Mouse (Mus musculus) megakaryocyte-erythroid progenitor cell, adult 5-6 weeks (primary cell): ENCODE data around the gene Raet1e. TPM values are rescaled to one million over a fixed set of nuclear protein-coding genes. Genes with fewer than 3 reads are reported as not detected.
"Not testable (repeated sequence)": the region's sequence is repeated elsewhere in the genome, so short reads cannot be mapped to it uniquely, and the experiment has no call there.

Experiments
- ATAC-seq: replicated peaks from 2 replicates; pipeline ENCODE4 v1.8.0; 2016; ENCODE audit warnings: mild to moderate bottlenecking, inconsistent platforms; ENCODE audit not compliant: severe bottlenecking, poor library complexity, low FRiP score, low TSS enrichment
- total RNA-seq, 2 experiments: library from RNA; stranded (forward) in 1 of 2; stranded (reverse) in 1 of 2; fragments of 200-1000, 215-1000 nt in 1 of 2; fragments of >200 nt in 1 of 2; fragmentation: Nextera tagmentation in 1 of 2; gene quantifications; 2 replicates each; pipeline ENCODE4 v1.2.3; 2014 to 2017

Gene Raet1e
- total RNA-seq, 2 experiments from 2014 or later: not detected

DNA sequence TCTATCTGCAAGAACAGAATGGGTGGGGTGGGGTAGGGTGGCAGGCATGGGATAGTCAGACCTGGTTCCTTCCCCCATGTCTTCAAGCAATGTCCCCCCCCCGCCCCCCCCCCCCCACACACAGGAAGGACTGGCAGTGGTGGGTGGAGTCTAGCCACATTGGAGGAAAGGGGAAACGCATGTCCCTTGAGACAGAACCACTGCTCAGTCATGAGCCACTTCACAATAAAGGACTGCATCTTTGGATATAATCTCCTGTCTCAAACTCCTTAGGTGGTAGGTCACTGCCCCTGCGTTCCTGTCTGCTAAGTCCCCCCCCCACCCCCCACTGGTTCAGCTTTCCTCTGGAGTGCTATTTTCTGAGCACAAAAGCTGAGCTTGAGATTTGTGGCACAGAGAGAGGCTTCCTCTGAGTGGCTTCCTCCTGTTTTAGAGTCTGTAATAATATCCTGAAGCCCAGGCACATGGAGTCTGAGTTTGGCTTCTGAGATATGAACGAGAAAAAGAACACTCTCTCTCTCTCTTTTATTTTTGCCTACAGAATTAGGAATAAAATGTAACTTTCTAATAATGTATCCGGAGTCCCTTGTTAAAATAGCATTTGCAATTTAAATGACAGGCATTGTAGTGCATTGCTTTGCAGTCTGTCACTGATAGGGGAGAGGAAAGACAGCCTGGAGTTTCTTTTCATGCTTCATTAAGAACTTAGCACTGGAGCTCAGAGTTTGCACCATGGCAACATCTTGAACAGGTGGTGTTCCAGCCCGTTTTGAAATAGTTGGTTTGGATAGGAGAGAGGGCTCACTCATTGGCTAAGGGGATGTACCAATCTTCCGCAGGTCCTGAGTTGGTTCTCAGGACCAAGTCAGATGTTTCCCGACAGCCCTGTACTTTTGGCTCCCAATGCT, 112.8 kb downstream of the Raet1e start:
- not testable (repeated sequence) for ATAC-seq

GRCm38 (mm10) chr10:22272914-22273683, 114.7 kb downstream of the Raet1e start:
- ATAC-seq: not testable (repeated sequence)

DNA sequence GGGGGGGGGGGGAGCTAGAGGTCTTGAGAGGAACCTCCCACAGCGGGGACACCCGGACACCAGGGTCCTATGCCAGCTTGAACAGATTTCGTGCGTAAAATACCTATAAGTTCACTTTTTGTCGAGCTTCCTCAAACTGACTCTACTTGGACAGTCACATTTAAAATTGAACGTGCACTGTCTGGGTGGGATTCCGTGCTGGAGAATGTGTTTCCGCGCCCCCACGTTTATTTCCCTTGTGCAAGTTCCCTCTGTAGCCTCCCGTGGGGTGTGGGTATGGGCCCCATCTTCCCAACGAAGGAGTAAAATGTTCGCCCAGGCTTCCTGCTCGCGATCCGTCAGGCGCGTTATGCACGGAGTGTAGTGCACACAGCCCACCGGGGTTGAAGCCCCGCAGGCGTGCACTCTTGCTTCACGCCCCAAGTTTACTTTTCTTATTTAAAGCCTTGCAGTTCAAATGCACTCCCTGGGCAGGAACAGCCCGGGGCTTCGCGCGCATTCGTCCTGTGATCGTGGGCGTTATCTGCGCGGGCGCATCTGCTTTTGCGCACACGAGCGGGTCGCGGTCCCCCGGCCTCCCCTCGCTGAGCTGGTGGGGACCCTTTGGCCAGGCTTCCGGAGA, 115.4 kb downstream of the Raet1e start:
- no peak for ATAC-seq

DNA sequence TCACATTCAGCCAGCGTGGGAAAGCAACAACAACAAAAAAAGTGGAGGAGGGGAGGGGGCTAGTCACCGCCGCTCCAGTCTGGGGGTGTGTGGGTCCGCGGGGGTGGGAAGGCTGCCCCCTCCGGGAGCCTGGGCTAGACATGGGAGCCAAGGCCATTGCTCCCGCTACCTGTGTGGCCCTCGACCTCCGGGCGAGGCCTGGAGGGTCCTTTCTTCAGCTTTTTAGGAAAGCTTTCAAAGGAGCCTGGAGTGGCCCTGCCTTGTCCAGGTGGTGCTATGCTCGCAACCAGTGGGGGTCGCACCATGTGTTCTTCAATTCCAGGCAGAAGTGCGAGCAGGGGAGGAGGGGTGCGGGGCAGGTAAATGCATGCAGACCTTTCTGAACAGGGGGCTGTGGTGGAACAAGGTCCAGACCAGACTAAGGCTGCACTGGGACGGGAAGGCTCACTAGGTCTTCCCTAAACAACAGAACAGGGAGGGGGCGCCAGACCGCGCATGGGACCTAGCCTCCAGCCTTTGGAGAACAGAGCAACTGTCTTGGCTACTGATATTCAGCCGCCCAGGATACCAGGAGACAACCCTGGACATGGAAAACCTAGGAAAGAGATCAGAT, 116.2 kb downstream of the Raet1e start:
- no peak for ATAC-seq

DNA sequence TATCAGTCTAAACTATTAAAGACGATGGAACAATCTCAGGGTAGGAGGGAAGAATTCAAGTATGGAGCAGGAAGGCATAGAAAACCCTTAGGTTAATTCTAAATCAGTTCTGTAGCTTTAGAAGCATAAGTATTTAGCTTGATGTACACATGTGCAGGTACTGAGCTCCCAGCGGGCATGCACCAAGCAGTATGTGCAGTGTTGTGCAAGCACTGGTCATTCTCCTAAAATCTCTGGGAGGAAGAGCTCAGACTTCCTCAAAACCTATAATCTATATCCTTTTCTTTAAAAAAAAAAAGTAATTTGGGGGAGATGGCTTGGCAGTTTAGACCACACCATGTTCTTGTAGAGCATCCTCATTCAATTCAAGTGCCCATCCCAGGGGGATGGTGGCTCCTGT, 120.1 kb downstream of the Raet1e start:
- not testable (repeated sequence) for ATAC-seq

DNA sequence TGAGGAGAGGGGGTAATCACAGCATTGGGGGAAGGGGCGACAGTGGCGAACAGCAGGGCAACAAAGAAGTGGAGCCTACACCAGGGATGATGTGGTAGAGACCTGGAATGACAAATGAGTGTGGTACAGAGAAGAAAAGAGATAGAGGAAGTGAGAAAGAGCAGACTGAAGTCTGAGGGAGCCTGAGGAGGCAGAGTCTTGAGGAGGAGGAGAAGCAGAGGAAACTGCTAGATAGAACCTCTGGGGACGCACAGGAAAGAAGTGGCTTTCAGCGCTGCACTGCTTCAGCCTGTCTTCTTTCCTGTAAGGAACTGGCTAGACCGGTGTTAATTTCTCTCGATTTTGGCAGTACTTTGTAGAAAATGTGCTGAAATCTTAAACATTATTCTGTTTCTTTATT, 124.4 kb downstream of the Raet1e start:
- no peak for ATAC-seq

- ATAC-seq: no peak
Observed at GRCm38 (mm10) chr10:22295676-22296075, 137.3 kb downstream of the Raet1e start.

- no peak for ATAC-seq
Observed at GRCm38 (mm10) chr10:22297033-22297762, 138.8 kb downstream of the Raet1e start.

GRCm38 (mm10) chr10:22297766-22298461, 139.5 kb downstream of the Raet1e start:
- ATAC-seq: no peak

GRCm38 (mm10) chr10:22299324-22299723, 141.0 kb downstream of the Raet1e start:
- ATAC-seq: no peak

GRCm38 (mm10) chr10:22301641-22302040, 143.3 kb downstream of the Raet1e start:
- no peak for ATAC-seq

GRCm38 (mm10) chr10:22302344-22303057, 144.1 kb downstream of the Raet1e start:
- no peak for ATAC-seq

- no peak for ATAC-seq
Observed at GRCm38 (mm10) chr10:22303736-22304135, 145.4 kb downstream of the Raet1e start.

GRCm38 (mm10) chr10:22305801-22306200, 147.4 kb downstream of the Raet1e start:
- no peak for ATAC-seq

DNA sequence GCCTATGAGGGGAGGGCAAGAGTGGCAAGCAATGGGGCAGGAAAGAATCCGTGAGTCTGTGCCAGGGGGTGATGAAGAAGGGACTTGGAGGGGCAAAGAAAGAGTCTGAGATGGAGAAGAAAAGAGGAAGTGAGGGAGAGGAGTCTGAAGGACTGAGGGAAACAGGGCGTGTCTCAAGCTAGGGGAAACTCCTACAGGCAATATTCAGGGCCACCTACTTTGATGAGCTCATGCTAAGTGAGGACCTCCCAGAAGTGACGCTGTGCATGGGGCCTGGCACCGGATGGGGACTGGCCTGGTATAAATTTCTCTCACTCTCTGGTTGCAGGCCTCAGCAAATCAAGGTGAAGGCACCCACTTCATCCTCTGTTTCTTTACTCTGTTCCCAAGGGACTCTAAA, 148.1 kb downstream of the Raet1e start:
- ATAC-seq: no peak

- ATAC-seq: no peak
Observed at GRCm38 (mm10) chr10:22308221-22308620, 149.9 kb downstream of the Raet1e start.

DNA sequence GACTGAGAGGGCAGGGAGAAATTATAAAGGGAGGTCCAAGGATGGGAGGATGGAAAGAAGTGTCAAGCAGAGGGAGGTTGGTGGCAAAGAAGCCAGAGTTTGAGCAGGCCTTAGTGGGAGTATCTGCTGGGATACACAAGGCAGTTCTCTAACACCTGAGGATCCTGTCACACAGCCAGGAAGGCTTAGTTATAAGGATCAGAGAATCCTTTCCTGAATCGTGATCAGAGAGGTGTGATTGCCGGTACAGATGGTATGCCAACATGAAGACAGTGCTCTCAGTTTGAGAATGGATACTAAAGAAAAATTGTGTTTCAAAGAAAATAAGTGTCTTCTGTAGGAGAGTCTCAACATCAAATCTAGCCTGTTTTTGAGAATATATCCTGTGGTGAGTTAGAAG, 164.5 kb downstream of the Raet1e start:
- ATAC-seq: no peak

- not testable (repeated sequence) for ATAC-seq
Observed at GRCm38 (mm10) chr10:22345721-22346120, 187.4 kb downstream of the Raet1e start.
